Mouse (Mus musculus) bone marrow macrophage, adult 2 months (primary cell): ENCODE data around the gene Gna12.

Source experiments
- CTCF ChIP-seq: IDR thresholded peaks from 2 replicates; pipeline ENCODE4 v1.5.1; 2012; ENCODE audit warnings: low read depth, mild to moderate bottlenecking, low read length, moderate library complexity
- POLR2A ChIP-seq: IDR thresholded peaks from 2 replicates; pipeline ENCODE4 v1.6.1; 2012; ENCODE audit warnings: mild to moderate bottlenecking, low read depth, low read length, borderline replicate concordance

- no peak for TF ChIP-seq POLR2A
- no peak for TF ChIP-seq CTCF
Observed at GRCm38 (mm10) chr5:140823386-140823785, 6.8 kb downstream of the Gna12 start.
